Mouse (Mus musculus) 416B (cell line): ENCODE data around the gene Eif3i.

Experiments used
- DNase-seq: peaks from one replicate; pipeline ENCODE4 v3.0.0; 2011; ENCODE audit warnings: low read depth

Eif3i gene

GRCm38 (mm10) chr4:129600233-129601158 lies at the start of gene Eif3i, which contains the start of gene Tmem234:
Gene Eif3i (minus strand): TSS chr4:129600648.
Gene Tmem234 (plus strand): TSS chr4:129600668.
- DNase-seq, result peak; percentile 86

GRCm38 (mm10) chr4:129648656-129649055 lies 48.2 kb upstream of the Eif3i start:
- DNase-seq, result no peak

- DNase-seq, result no peak
Measured at GRCm38 (mm10) chr4:129645204-129645603, 44.8 kb upstream of the Eif3i start.

- DNase-seq, result no peak
Measured at GRCm38 (mm10) chr4:129641756-129642155, 41.3 kb upstream of the Eif3i start.

GRCm38 (mm10) chr4:129640638-129641467 lies 40.4 kb upstream of the Eif3i start, which contains the start of gene Txlna:
Gene Txlna (minus strand): TSS chr4:129641065.
- DNase-seq, result peak; percentile 100

GRCm38 (mm10) chr4:129640101-129640637 lies 39.7 kb upstream of the Eif3i start:
- no peak for DNase-seq

- no peak for DNase-seq
Measured at GRCm38 (mm10) chr4:129639221-129639620, 38.8 kb upstream of the Eif3i start.

- DNase-seq, result no peak
Measured at GRCm38 (mm10) chr4:129633852-129634251, 33.4 kb upstream of the Eif3i start.

- DNase-seq, result no peak
Measured at GRCm38 (mm10) chr4:129631867-129632266, 31.4 kb upstream of the Eif3i start.

GRCm38 (mm10) chr4:129630944-129631343 lies 30.5 kb upstream of the Eif3i start:
- DNase-seq, result no peak

GRCm38 (mm10) chr4:129626035-129626434 lies 25.6 kb upstream of the Eif3i start:
- no peak for DNase-seq

GRCm38 (mm10) chr4:129625496-129625895 lies 25.0 kb upstream of the Eif3i start:
- DNase-seq, result no peak

GRCm38 (mm10) chr4:129625029-129625370 lies 24.6 kb upstream of the Eif3i start:
- DNase-seq, result peak; percentile 82

- DNase-seq, result peak; percentile 97
Measured at GRCm38 (mm10) chr4:129624281-129625028, 24.0 kb upstream of the Eif3i start.

- no peak for DNase-seq
Measured at GRCm38 (mm10) chr4:129623681-129624091, 23.2 kb upstream of the Eif3i start, which contains the start of gene Ccdc28b. Gene Ccdc28b (minus strand): TSS chr4:129623947.

GRCm38 (mm10) chr4:129622803-129623535 lies 22.5 kb upstream of the Eif3i start:
- DNase-seq, result no peak

- no peak for DNase-seq
Measured at GRCm38 (mm10) chr4:129622120-129622802, 21.8 kb upstream of the Eif3i start.

GRCm38 (mm10) chr4:129621283-129621841 lies 20.9 kb upstream of the Eif3i start:
- no peak for DNase-seq

- no peak for DNase-seq
Measured at GRCm38 (mm10) chr4:129620419-129621282, 20.2 kb upstream of the Eif3i start.
